Mouse (Mus musculus): ENCODE data around the gene Mfsd4a. TPM values are rescaled to one million over a fixed set of nuclear protein-coding genes. Genes with fewer than 3 reads are reported as not detected.
A peak's percentile ranks its signal among the peaks of the same experiment; 100 is the strongest.

The Mfsd4a gene
- total RNA-seq, 2 experiments from 2014 or later: 14.6 to 20.9 TPM

DNA sequence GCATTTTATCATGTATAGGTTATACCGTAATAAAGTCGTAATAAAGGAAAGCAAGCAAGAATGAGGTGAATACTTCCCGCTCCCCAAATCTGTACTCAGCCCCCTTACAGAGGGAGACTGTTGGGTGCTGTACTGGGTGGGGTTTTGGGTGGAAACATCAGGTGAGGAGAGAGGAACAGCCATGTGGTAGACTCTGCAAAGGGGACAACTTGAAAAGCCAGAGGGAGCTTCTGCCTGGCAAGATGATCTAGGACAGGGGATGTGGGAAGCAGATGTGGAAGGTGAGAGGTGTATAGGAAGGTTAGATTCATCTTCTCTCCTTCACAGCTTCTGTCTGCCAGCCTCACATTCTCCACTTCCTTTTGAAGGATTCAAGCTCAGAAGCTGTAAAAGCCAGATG lies 2.8 kb upstream of the Mfsd4a start:
- DNase-seq: no peak
- intact Hi-C loops (cut with DNase I): no loop called here

DNA sequence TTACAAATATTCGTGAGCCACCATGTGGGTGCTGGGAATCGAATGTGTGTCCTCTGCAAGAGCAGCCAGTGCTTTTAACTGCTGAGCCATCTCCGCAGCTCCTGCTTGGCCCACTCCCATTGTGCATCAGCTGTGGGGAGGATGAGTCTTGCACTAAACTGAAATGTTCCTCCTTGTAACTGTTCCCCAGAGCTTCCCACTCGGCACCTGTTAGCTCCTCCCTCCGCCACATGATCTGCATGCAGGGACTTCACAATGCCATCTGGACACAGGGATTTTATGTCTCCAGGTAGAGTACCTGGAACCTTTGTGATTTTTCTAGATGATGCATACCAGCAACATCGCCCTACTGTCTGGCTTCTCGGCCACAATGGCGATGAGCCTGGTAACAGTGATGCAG lies 1.6 kb upstream of the Mfsd4a start:
- DNase-seq: no peak
- intact Hi-C loops (cut with DNase I): no loop called here

DNA sequence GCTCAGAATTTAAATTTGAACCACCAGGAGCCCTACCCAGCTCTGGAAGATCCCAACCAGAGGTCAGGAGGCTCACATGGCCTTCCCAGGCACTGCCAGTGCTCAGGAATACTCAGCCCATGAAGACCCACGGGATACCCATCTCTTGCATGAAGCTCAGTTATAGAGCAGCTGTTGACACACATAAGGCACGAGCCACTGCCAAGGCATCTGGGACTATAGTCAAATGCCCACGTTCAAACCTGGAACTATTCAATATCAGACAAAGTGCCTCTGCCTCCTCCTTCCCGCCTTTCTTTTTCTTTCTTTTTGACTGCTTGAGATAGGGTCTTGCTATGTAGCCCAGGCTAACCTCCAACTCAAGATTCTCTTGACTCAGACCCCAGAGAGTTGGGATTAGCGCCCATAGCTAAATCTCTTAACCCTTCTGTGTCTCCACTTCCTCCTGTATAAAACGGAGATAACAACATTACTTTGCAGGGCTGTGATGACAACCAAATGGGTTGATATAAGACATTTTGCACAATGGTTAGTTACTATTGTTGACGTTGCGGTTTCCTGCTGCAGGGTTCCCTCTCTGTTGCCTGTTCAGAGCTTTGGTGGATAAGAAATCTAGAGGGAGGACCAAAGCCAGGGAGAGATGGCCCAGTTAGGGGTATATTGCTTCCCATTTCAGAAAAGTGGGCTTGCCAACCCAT lies 2.2 kb downstream of the Mfsd4a start:
- DNase-seq: no peak
- intact Hi-C loops (cut with DNase I): no loop called here

DNA sequence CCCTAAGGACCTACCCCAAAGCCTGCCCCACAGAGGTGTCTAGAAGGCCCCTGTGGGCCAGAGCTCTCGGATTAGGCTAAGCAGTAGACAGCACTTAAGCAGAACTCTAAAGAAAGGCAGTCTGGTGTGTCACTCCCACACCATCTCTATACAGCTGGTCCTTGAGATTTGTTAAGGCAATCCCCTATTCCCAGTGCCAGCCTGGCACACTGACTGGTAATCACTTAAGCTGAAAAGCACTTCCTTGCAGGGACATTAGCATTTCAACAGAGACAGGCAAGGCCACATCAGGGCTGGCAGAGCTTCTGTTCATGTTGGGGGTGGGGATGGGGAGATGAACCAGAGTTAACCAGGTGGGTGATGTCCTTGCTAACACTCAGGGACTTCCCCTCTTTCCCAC lies 2.9 kb downstream of the Mfsd4a start:
- intact Hi-C loops (cut with DNase I): no loop called here
- no peak for DNase-seq

DNA sequence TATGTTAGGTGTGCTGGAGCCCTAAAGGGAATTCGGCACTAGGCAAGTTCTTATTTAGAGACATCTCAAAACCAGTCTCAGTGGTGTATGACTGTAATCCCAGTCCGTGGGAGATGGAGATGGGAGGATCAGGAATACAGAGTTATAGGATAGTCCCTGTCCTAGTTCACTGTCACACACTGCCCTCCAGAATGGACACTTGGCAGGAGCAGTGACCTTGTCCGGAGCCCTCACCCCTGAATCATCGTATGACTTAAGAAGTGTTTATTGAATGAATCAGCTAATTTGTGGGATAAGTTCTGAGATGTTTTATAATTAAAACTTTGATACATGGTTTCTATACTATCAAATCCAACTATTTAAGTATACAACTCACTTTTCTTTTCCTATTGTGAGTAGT lies 4.8 kb downstream of the Mfsd4a start:
- DNase-seq: no peak
- intact Hi-C loops (cut with DNase I): no loop called here

DNA sequence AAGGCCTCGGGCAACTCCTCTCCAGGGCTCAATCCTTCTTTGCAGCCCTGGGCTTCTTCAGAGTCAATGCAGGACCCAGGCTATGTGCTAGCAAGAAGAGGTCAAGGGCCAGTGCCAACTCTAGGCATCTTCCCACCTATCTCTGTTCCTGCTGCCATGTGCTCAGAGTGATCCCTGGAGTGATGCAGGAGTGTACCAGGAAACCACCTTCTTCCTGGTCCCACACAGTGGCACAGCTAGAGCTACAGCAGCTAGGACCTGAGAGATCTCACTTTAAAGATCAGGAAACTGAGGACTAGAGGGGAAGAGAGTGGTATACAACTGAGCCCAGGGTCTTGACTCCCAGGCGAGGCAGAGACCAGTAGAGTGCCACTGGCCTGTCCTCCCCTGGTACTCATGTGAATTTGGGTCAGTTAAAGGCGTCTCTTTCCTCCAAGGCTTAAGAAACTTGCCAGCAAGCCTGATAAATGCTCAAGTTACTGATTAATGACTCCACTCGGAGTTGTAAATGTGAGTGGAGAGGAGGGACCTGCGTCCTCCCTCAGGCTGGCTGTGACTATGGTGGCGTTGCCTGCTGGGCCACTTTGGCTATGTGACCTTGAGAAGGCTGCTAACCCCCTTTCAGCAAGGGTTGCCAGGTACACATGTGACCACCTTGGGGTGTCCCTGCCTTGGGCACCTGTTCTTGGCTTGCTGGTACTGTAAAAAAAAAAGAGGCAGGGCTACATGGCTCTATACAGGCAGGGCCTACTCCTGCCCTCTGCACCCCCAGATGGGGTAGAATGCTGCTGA lies 5.9 kb downstream of the Mfsd4a start:
- intact Hi-C loops (cut with DNase I): no loop called here
- DNase-seq: no peak

DNA sequence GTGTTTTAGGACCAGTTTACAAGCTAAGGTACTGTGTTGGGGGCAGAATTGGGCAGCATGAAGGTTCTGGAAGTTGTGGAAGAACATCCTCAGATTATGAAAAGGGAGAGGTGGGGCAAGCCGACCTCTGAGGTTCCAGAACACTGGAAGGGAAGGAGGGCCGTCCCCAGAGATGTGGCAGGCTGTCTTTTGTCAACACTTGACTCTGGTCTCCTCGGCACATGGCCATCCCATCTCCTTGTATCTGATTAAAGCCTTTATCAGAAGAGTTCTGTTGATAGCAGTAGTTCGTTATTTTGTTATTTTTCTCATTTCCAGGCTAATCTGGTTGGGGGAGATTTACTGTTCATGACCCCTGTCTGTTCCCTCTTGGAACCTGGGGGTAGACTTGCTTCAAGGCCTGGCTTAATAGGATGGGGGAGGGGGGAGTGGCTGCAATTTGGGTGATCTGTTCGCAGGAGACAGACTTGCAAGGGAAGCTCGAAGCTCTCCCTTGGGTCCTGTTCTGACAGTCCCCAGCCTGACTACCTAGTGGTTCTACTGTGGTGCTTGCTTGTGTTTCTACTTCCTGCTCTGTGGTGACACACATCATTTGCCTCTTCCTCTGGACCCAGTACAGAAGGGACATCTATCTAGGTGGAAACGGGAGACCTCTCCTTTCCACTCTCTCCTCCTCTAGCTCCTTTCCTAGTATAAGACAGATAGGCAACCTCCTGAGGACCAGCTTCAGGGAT lies 7.7 kb downstream of the Mfsd4a start:
- intact Hi-C loops (cut with DNase I): no loop called here
- no peak for DNase-seq

DNA sequence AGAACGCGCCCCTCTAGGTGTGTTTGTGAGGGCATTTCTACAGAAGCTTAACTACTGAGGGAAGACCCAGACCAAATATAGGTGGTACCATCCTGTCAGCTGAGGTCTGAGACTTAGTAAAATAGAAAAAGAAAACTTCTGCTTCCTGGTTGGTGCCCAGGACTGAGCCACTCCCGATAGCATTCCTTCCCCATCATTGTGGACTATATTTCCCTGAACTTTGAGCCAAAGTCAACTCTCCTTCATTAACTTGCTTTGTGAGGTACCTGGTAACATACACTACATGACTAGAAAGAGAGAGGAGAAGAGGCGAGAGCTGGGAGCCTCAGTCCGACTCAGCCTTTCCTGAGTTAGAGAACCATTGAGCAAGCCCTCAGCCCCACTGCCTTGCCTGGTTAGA lies 9.3 kb downstream of the Mfsd4a start:
- intact Hi-C loops (cut with DNase I): no loop called here
- DNase-seq: no peak

DNA sequence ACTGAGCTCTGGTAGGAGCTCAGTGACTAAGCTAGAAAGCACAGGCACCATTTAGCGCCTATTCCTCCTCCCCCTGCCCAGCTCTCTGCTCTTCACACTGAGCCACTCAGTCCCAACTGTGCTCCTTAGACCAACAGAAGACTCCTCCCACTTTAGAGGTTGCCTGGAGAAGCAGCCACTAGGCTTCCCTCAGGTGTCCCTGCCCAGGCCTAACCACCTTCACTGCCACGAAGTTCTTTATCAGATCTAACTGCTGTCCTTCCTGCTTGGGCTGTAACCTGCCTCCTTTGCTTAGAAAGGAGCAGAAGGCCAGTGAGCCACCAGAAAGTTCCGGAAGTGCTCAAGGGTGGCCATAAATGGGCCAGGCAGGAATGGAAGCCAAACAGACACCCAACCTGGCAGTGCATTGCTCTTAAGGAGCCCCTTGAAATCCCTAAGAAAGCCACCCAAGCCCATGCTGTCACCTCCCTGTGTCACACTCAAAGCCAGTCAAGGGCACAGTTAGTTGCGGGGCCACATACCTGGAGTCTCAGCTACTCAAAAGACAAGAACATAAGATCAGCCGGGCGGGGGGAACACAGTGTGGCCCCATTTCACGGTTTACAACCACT lies 12.7 kb downstream of the Mfsd4a start:
- no peak for DNase-seq
- intact Hi-C loops (cut with DNase I): no loop called here

DNA sequence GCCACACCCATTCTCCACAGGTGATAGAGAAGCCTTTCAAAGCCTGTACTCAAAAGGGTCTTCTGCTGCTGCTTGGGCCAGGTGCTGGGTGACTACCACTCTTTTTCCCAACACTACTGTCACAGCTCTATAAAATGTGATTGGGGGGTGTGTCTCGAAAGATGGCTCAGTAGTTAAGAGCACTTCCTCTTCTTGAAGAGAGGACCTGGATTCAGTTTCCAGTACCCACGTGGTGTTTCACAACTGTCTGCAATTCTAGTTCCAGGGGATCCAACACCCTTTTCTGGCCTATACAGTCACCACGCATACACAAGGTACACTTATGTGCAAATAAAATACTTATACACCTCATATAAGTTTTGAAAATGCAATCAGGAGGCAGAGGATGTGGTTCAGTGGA lies 13.5 kb downstream of the Mfsd4a start:
- DNase-seq: no peak
- intact Hi-C loops (cut with DNase I): no loop called here

DNA sequence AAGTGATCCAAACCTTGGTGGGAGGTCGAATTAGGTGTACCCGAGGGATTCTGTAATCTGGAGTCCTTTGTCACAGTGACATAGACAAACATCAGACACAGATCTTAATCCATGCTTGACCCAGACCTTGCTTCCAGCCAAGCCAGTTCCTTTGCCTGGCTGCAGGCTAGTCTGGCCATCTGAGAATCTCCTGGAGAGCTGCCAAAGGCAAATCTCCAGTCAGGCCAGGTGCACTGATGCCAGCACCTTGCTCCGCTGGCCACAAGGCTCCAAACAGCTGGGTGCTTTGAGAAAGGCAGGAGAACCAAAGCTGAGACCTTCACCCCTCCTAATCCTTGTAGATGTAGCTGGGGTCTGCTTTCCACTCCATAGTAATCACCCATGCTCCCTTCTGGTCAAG lies 16.1 kb downstream of the Mfsd4a start:
- no peak for DNase-seq
- intact Hi-C loops (cut with DNase I): no loop called here

DNA sequence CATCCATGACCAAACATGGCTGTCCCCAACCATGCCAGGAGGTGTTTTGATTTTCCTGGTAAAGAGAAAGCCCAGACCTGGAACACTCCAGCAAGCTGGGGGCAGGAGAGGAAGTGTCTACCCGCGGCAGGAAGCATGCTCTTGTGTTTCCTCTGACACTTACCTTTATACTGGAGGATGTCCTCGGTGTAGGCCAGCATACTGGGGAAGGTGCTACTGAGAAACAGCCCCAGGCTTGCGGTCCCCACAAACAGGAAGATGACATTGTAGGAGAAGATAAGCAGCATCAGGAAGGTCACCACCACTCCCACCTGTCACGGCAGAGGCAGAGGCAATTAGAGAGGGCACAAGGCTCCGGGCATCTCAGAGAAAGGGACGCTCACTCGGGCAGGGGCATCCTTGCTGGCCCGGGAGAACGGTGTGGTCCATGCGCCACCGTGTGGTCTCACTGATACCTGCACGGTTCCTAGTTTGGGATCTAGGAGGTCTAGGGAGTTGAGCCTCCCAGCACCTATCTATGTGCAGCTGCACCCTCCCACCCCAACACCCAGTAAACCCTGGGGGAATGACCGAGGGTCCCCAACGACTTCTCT lies 21.6 kb downstream of the Mfsd4a start:
- DNase-seq: peak; percentile 67
- intact Hi-C loops (cut with DNase I): loop anchor here (5.0 kb wide), 2 partner anchors 49 to 61 kb away; no protein-coding TSS in a partner anchor

DNA sequence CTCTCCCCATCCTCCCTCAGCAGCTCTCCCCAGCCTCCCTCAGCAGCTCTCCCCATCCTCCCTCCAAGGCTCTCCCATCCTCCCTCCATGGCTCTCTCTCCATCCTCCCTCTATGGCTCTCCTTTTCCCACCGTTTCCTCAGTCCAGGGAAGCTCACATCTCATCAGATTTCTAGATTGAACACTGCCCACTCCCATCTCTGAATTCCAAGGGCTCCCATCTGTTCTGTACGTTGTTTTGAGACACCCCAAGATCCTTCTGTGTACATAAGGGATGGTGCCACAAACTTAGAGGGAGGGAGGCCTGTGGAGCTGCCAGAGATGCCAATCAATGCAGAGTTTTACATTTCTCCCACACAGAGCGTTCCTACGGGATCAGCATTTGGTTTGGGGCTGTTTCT lies 24.1 kb downstream of the Mfsd4a start:
- DNase-seq: no peak
- intact Hi-C loops (cut with DNase I): no loop called here

DNA sequence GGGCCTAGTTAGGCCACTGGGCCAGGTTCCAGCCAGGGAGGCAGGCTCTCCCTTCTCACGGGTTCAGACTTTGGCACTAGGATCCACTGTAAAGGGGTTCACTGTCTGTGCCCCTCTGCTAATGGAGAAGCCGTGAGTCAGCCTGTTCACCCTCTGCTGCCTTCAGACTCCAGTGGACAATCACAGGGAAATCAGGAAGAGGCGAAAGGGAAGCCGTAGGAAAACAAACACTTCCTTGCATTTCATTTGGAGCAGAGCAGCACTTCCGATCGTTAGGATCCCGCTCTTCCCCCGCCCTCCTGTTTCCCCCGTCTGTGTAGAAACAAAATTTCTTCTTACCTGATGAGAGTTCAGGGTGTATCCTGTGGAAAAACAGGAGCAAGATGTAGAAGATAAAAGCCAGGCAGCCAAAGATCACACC lies 27.7 kb downstream of the Mfsd4a start:
- intact Hi-C loops (cut with DNase I): no loop called here
- no peak for DNase-seq

DNA sequence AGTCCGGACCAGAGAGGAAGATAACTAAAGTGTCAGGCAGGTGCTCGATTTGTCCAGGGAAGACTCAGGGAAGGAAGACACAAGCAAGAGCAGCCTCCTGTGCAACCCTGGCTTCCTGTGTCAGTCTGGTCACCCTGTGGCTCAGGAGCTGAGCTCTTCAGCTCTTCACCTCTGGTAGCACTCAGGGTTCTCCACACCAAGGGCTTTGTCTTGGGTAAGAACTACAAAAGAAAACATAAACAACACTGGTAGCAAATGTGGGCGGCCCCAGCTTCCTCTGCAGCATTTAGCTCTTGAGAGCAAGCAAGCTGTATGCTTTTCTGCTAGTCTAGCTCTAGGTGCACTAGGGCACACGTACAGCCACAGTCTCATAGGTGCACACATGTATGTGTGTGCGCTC lies 29.1 kb downstream of the Mfsd4a start:
- no peak for DNase-seq
- intact Hi-C loops (cut with DNase I): no loop called here

DNA sequence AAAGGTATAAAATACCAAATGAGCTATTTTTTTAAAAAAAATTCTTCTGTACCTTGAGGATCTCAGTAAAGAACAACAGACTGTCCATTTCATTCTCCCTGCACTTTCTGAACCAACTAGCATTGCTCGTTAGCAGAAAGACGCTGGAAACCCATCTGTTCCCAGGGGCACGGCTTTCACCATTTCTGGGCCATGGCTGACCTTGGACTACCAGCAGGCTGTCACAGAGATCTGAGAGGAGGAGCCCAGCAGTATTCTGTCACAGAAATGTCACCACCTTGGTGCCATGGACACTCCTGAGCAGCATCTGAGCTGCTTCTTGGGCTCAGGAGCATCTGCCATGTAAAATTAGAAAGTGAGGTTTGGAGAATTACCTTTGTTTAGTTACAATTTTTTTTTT lies 30.1 kb downstream of the Mfsd4a start:
- intact Hi-C loops (cut with DNase I): no loop called here
- DNase-seq: no peak

DNA sequence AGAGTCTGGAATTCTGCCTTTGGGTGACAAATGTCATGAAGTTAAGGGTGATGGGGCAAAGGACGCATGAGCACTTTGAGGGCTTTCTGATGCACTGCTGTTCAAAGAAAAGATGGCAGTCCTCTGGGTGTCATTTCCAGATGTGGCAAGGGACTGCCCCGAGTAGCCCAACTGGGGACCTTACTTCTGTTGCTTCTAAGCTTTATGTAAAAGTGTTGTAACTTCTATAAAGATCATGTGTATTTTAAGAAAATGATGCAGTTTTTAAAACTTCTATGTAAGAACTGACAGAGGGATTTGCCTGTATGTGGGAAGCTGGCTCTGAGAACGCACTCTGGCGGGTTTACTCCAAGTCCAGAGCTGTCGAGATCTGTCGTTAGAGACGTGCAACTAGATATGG lies 35.7 kb downstream of the Mfsd4a start:
- no peak for DNase-seq
- intact Hi-C loops (cut with DNase I): no loop called here

DNA sequence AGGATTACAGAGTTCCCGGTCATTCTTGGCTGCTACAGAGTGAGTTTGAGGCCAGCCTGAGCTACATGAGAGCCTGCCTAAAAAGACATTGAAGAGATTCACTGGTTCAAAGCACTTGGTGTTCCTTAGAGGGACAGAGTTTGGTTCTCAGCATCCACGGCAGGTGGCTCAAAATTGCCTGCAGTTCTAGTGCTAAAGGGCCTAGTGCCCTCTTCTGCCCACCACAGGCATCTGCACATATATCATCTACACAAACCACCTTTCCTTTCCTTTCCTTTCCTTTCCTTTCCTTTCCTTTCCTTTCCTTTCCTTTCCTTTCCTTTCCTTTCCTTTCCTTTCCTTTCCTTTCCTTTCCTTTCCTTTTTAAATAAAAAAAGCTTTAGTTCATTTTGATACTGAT lies 37.3 kb downstream of the Mfsd4a start:
- intact Hi-C loops (cut with DNase I): no loop called here
- no peak for DNase-seq

DNA sequence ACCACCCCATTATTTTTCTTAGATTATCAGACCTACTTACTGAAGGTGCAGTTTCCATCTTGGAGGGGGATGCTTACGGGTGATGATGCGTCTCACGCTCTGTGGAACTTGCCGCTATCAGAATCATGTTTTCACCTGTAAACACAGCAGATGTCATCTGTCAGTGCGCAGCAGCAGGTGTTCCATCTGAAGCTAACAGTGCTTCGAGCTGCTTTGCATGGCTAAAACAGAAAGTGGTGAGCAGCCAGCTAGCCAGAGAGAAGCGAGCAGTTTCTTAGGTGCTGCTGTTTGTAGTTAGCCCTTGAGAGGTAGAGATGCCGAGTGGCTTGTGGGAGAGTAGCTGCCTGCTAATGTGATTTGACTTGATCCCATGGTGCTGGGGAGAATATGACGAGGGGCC lies 39.4 kb downstream of the Mfsd4a start:
- intact Hi-C loops (cut with DNase I): no loop called here
- no peak for DNase-seq

DNA sequence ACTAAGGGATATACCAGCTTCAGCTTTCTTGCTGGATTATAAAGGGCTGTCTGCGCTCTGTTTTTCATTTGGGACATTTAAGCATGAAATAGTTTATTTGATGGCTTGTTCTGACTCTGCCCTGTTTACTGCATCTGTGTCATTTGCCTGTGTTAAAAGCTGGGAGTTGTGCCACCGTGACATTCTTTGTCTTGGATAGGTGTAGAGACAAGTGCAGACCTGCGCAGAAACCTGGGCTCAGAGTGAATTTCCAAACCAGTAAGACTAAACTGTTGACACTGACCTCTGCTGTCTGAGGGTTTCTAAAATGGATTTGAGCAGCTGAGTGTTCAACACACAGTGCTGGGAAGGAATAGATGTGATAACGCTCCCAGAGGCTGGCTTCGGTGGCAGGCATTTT lies 39.9 kb downstream of the Mfsd4a start:
- no peak for DNase-seq
- intact Hi-C loops (cut with DNase I): no loop called here

Data from left cerebral cortex, postnatal 4 days (tissue).